Mouse (Mus musculus) right cerebral cortex, adult 2 months (tissue): ENCODE results near the gene Ift57.
A peak's percentile ranks its signal among the peaks of the same experiment; 100 is the strongest.

ENCODE experiments used
- DNase-seq, 2 experiments: peaks; one replicate each; pipeline ENCODE4 v3.0.0; 2021 to 2022; ENCODE audit warnings: low spot score in 2 of 2

Gene Ift57

GRCm38 (mm10) chr16:49790575-49791465 lies 91.8 kb downstream of the Ift57 start:
- no peak for DNase-seq

- DNase-seq = peak; percentile 31 to 33
These were observed 93.4 kb downstream of the Ift57 start for GRCm38 (mm10) chr16:49792446-49792878.

- DNase-seq = no peak
These were observed 94.6 kb downstream of the Ift57 start for GRCm38 (mm10) chr16:49793596-49793995.

- DNase-seq = no peak
These were observed 97.2 kb downstream of the Ift57 start for GRCm38 (mm10) chr16:49796271-49796670.

GRCm38 (mm10) chr16:49796954-49797353 lies 97.9 kb downstream of the Ift57 start:
- DNase-seq = no peak

- no peak for DNase-seq
These were observed 99.8 kb downstream of the Ift57 start for GRCm38 (mm10) chr16:49798790-49799189.

GRCm38 (mm10) chr16:49799597-49800561 lies 100.8 kb downstream of the Ift57 start, which contains the start of gene Cd47:
TSS of gene Cd47 (plus strand) at chr16:49800533.
- no peak for DNase-seq

- no peak for DNase-seq
These were observed 102.0 kb downstream of the Ift57 start for GRCm38 (mm10) chr16:49800996-49801395.

- DNase-seq = no peak
These were observed 102.4 kb downstream of the Ift57 start for GRCm38 (mm10) chr16:49801399-49801798.

- DNase-seq = no peak
These were observed 104.0 kb downstream of the Ift57 start for GRCm38 (mm10) chr16:49802993-49803392.

- peak in 1 of 2 experiments; percentile 14 for DNase-seq
These were observed 105.0 kb downstream of the Ift57 start for GRCm38 (mm10) chr16:49803932-49804461.

GRCm38 (mm10) chr16:49806920-49807319 lies 107.9 kb downstream of the Ift57 start:
- DNase-seq = peak in 1 of 2 experiments; percentile 7

GRCm38 (mm10) chr16:49807419-49807841 lies 108.4 kb downstream of the Ift57 start:
- DNase-seq = peak; percentile 10 to 13

GRCm38 (mm10) chr16:49807862-49808430 lies 108.9 kb downstream of the Ift57 start:
- DNase-seq = peak; percentile 22 to 28

GRCm38 (mm10) chr16:49811897-49812296 lies 112.9 kb downstream of the Ift57 start:
- DNase-seq = no peak

GRCm38 (mm10) chr16:49812821-49813616 lies 114.0 kb downstream of the Ift57 start:
- no peak for DNase-seq

GRCm38 (mm10) chr16:49814419-49814818 lies 115.4 kb downstream of the Ift57 start:
- DNase-seq = no peak
